Comparison of ENCODE assay signal across 24 mouse cellular contexts in genomic region chr5:17833797-17834196, GRCm38 (mm10).
"Had no signal": no experiment of that assay in that cellular context is flagged by ENCODE, and none has a peak within 500 bp of the region (broad histone marks: within the 10 kb centered on the region; RNA-seq: fewer than 3 reads in every experiment).

No protein-coding gene starts in this region.

- H3K4me3 ChIP-seq: heart, embryonic 13.5 days; heart, embryonic 15.5 days; hindbrain, embryonic 13.5 days; hindbrain, embryonic 15.5 days; kidney, embryonic 15.5 days; limb, embryonic 13.5 days; limb, embryonic 15.5 days; liver, embryonic 12.5 days had no signal

- H3K27me3 ChIP-seq: heart, embryonic 13.5 days; heart, embryonic 15.5 days; hindbrain, embryonic 13.5 days; hindbrain, embryonic 15.5 days; kidney, embryonic 15.5 days; limb, embryonic 13.5 days; limb, embryonic 15.5 days; liver, embryonic 12.5 days had no signal

- DNase-seq: gastrocnemius, postnatal 10 days; gastrocnemius, postnatal 25 days; heart, adult 11 months; heart, postnatal 10 days; kidney, adult 2 months; kidney, adult 9 months; kidney, postnatal 14 days; kidney, postnatal 36 days; layer of hippocampus, adult 9-11 months; layer of hippocampus, postnatal 36 days; left cerebral cortex, postnatal 4 days had no signal

- ATAC-seq: hindbrain, postnatal 0 days; intestine, embryonic 16.5 days; liver, embryonic 12.5 days had no signal

- H3K27ac ChIP-seq: heart, embryonic 13.5 days; heart, embryonic 15.5 days; hindbrain, embryonic 13.5 days; hindbrain, embryonic 15.5 days; hindbrain, postnatal 0 days; kidney, embryonic 15.5 days; kidney, postnatal 0 days; limb, embryonic 13.5 days; limb, embryonic 15.5 days; liver, embryonic 12.5 days; liver, embryonic 14.5 days had no signal

- H3K36me3 ChIP-seq: heart, embryonic 13.5 days; hindbrain, embryonic 13.5 days; hindbrain, embryonic 15.5 days; kidney, embryonic 15.5 days; limb, embryonic 13.5 days; limb, embryonic 15.5 days; liver, embryonic 12.5 days had no signal

- H3K4me1 ChIP-seq: hindbrain, embryonic 13.5 days; hindbrain, embryonic 15.5 days; kidney, embryonic 15.5 days; liver, embryonic 12.5 days had no signal

- H3K9me3 ChIP-seq: heart, embryonic 13.5 days; heart, embryonic 15.5 days; hindbrain, embryonic 13.5 days; hindbrain, embryonic 15.5 days; kidney, embryonic 15.5 days; limb, embryonic 13.5 days; limb, embryonic 15.5 days; liver, embryonic 12.5 days had no signal

- H3K9ac ChIP-seq: heart, embryonic 13.5 days; heart, embryonic 15.5 days; hindbrain, embryonic 13.5 days; hindbrain, embryonic 15.5 days; kidney, embryonic 15.5 days; limb, embryonic 13.5 days; limb, embryonic 15.5 days; liver, embryonic 12.5 days; liver, embryonic 14.5 days had no signal

- H3K4me2 ChIP-seq: heart, embryonic 11.5 days; heart, embryonic 13.5 days; heart, embryonic 15.5 days; hindbrain, embryonic 13.5 days; hindbrain, embryonic 15.5 days; kidney, embryonic 15.5 days; limb, embryonic 13.5 days; limb, embryonic 15.5 days; liver, embryonic 12.5 days had no signal
